Mouse (Mus musculus) megakaryocyte-erythroid progenitor cell, adult 5-6 weeks (primary cell): ENCODE data around the gene Fstl4. TPM values are rescaled to one million over a fixed set of nuclear protein-coding genes. Genes with fewer than 3 reads are reported as not detected.

Experiments used
- ATAC-seq: replicated peaks from 2 replicates; pipeline ENCODE4 v1.8.0; 2016; ENCODE audit warnings: mild to moderate bottlenecking, inconsistent platforms; ENCODE audit not compliant: severe bottlenecking, poor library complexity, low FRiP score, low TSS enrichment
- total RNA-seq, 2 experiments: library from RNA; stranded (forward) in 1 of 2; stranded (reverse) in 1 of 2; fragments of 200-1000, 215-1000 nt in 1 of 2; fragments of >200 nt in 1 of 2; fragmentation: Nextera tagmentation in 1 of 2; gene quantifications; 2 replicates each; pipeline ENCODE4 v1.2.3; 2014 to 2017

The Fstl4 gene
- total RNA-seq, 2 experiments from 2014 or later = not detected

GRCm38 (mm10) chr11:52888150-52888549 is 123.7 kb downstream of the Fstl4 start:
- ATAC-seq = no peak

GRCm38 (mm10) chr11:52889527-52889926 is 125.1 kb downstream of the Fstl4 start:
- ATAC-seq = no peak

GRCm38 (mm10) chr11:52890156-52890555 is 125.7 kb downstream of the Fstl4 start:
- ATAC-seq = no peak

GRCm38 (mm10) chr11:52904101-52904500 is 139.7 kb downstream of the Fstl4 start:
- ATAC-seq = no peak

GRCm38 (mm10) chr11:52910788-52911187 is 146.4 kb downstream of the Fstl4 start:
- no peak for ATAC-seq

- no peak for ATAC-seq
Observed at GRCm38 (mm10) chr11:52914431-52914830, 150.0 kb downstream of the Fstl4 start.

- no peak for ATAC-seq
Observed at GRCm38 (mm10) chr11:52915648-52916047, 151.2 kb downstream of the Fstl4 start.

GRCm38 (mm10) chr11:52919231-52919960 is 155.0 kb downstream of the Fstl4 start:
- ATAC-seq = no peak

GRCm38 (mm10) chr11:52924196-52924595 is 159.8 kb downstream of the Fstl4 start:
- ATAC-seq = no peak

- no peak for ATAC-seq
Observed at GRCm38 (mm10) chr11:52928321-52928720, 163.9 kb downstream of the Fstl4 start.

- no peak for ATAC-seq
Observed at GRCm38 (mm10) chr11:52939336-52940070, 175.1 kb downstream of the Fstl4 start.

- ATAC-seq = no peak
Observed at GRCm38 (mm10) chr11:52942967-52943366, 178.5 kb downstream of the Fstl4 start.

- ATAC-seq = no peak
Observed at GRCm38 (mm10) chr11:52954995-52955394, 190.6 kb downstream of the Fstl4 start.

GRCm38 (mm10) chr11:52968809-52969208 is 204.4 kb downstream of the Fstl4 start:
- ATAC-seq = no peak

GRCm38 (mm10) chr11:52970396-52970795 is 206.0 kb downstream of the Fstl4 start:
- ATAC-seq = no peak

GRCm38 (mm10) chr11:52986986-52987385 is 222.6 kb downstream of the Fstl4 start:
- no peak for ATAC-seq

GRCm38 (mm10) chr11:52994688-52995087 is 230.3 kb downstream of the Fstl4 start:
- no peak for ATAC-seq

- ATAC-seq = no peak
Observed at GRCm38 (mm10) chr11:52996434-52997093, 232.1 kb downstream of the Fstl4 start.

GRCm38 (mm10) chr11:52997421-52997820 is 233.0 kb downstream of the Fstl4 start:
- ATAC-seq = no peak

- ATAC-seq = no peak
Observed at GRCm38 (mm10) chr11:53000226-53000625, 235.8 kb downstream of the Fstl4 start.
